Mouse (Mus musculus): Measurements from ENCODE around the gene Olfr547. TPM values are rescaled to one million over a fixed set of nuclear protein-coding genes. Genes with fewer than 3 reads are reported as not detected.

The Olfr547 gene
- polyA plus RNA-seq (2021; fragmentation: Nextera tagmentation), result not detected in 2 replicates
- long read RNA-seq, experiment 1, result 0 reads
- long read RNA-seq, experiment 2, result 0 reads

DNA sequence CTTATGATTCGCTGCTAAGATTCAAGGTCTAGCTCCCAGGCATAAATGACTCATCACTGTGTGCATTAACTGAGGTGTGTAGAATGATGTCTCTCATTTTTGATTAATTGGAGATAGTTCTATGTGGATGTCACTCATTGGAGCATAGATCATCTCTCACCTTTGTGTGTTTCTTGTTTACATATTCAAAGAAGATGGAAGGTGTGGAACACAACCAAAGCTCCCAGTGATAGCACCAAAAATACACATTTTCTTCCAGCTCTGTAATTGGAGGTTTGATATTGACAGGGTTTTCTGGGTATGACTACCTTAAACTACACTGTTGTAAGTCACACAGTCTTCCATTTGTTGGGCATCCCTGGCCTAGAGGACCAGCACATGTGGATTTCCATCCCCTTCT, at the start of gene Olfr547:
Gene Olfr547 (plus strand): TSS at position 301 of the 400 bp plus-strand sequence.

DNA sequence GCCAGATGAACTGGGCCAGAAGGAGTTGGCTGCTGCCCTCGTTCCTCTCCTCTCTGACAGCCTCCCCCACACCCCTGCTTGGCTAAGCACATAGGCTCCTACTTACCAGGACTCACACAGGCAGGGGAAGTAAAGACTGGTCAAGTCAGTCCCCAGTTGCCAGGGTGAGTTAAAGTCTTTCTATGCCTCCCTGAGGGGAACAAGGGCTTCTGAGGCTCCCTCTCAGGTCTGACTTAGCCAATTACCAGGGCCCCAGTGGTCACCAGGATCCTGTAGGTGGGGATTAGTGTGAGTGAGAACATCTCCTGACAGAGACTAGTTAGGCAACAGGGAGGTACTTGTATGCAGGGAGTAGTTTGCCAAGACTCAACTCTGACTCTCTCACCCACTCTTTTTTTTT, 46.4 kb upstream of the Olfr547 start, which contains the start of gene Olfr544:
Gene Olfr544 (minus strand): TSS at position 153 of the 400 bp plus-strand sequence.

DNA sequence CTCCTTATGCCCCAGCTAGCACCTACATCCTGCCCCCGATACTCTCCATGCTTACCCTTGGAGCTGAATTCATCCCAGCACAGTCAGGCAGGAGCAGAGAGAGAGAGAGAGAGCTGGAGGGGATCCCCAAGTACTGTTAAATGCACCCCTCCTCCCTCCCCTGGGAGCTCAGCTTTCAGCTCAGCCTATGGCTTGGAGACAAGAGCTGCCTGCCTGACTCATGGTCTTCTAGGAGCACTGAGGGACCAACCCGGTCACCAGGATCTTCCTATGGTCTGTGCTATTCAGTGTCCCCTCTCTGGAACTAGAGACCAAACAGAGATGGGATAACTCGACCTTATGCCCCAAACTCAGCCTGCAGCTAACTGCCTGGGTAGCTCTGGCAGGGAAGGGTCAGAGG, 35.1 kb upstream of the Olfr547 start, which contains the start of gene Olfr545:
Gene Olfr545 (minus strand): TSS at position 101 of the 400 bp plus-strand sequence.

DNA sequence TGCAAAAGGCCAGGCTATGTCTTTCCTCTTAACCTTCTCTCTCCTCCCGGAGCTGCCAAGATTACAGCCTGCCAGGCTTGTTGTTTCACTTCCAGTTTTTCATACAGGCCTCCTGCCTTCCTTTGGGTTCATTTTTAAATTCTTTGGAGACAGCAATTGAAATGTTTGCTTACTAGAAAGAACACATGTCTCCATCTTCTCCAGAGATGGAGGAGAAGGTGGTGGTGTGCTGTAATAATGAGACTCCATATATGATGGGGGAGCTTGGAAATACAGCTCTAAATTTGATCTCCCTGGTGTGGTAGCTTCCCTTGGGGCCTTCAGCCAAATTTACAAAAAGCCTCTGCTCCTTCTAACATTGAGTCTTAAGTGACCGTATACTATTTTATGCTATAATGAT, 6.0 kb downstream of the Olfr547 start, which contains the start of gene Olfr548-ps1:
Gene Olfr548-ps1 (plus strand): TSS at position 301 of the 400 bp plus-strand sequence.

GRCm38 (mm10) chr7:102549570-102549969, 15.0 kb downstream of the Olfr547 start, which contains the start of gene Olfr549:
TSS of gene Olfr549 (plus strand) at chr7:102549870.

DNA sequence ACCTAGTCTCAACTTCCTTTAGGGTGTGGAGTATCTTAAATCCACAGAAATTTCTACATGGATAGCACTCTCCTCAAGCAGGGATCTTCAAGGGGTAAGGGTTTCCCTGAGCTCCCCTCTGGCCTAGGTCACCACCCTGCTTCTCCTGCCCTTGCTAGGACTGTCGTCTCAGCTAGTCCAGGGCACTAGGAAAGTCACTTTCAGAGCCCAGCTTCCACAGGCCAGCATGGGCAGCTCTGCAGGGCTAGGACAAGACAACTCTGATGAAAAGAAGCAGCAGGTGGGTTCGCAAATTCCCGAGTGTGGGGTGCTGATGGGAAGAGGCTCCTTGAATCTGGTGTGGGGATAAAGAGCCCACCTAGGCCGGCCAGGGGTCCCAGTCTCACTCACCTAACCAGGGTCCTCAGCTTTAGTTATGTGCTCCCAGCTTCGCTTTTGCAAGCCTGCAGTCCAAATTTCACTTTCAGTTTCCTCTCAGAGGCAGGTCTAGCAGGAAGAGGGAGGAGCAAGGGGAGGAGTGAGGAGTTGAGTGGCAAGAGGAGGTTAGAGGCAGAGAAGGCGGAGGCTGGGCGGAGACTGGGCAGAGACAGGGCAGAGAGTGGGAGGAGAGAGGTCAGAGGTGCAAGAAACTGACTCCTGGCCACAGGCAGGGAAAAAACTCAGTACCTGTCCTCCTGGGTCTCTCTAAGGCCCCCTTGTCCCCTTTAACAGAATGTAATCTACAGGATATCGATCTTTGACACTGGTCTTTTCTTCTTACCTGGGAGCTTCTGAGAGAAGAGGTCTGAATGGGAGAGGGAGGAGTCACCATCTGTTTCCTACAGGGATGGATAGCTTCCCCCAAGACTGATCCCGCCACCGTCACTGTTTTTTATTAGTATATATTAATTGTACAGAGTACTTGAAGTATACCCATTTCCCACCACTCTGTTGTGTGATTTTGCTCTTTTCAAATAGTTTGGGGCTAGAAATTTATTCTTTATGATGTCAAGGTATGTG, 30.7 kb downstream of the Olfr547 start, which contains the start of gene Trim21:
Gene Trim21 (minus strand): TSS at position 488 of the 999 bp plus-strand sequence.

DNA sequence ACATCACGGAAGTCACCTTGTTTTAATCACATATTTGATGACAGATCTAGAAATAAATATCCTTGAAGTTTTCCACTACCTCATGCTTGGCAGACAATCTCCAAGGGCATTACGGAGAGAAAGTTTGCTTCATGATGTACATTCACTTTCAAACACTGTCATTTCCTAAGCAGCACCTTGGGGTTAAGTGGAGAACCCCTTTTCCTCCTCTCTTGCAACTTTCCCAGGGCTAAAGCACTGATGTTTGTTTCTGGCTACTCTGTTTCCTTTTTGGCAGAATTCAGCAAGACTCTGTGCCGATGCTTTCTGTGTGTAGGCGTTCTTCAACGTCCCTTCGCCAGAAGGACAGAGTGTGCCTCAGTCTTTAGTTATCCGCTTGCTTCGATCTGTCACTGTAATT, 36.6 kb downstream of the Olfr547 start, which contains the start of gene Olfr550:
Gene Olfr550 (plus strand): TSS at position 301 of the 400 bp plus-strand sequence.

Other genes with a start within 250 kb of the Olfr547 start
- gene Rrm1, start 93.1 kb upstream of the Olfr547 start, polyA plus RNA-seq (2021; fragmentation: Nextera tagmentation), result 8.8 and 8.9 TPM in 2 replicates
- not detected in 2 replicates for gene Olfr543, start 53.1 kb upstream of the Olfr547 start, polyA plus RNA-seq (2021; fragmentation: Nextera tagmentation)
- gene Olfr544, start 46.4 kb upstream of the Olfr547 start, polyA plus RNA-seq (2021; fragmentation: Nextera tagmentation), result not detected in 2 replicates
- not detected in 2 replicates for gene Olfr545, start 35.2 kb upstream of the Olfr547 start, polyA plus RNA-seq (2021; fragmentation: Nextera tagmentation)
- gene Olfr548-ps1, start 6.1 kb downstream of the Olfr547 start, polyA plus RNA-seq (2021; fragmentation: Nextera tagmentation), result not detected in 2 replicates
- gene Olfr549, start 15.1 kb downstream of the Olfr547 start, polyA plus RNA-seq (2021; fragmentation: Nextera tagmentation), result not detected in 2 replicates
- 0.54 and 0.67 TPM in 2 replicates for gene Trim21, start 30.7 kb downstream of the Olfr547 start, polyA plus RNA-seq (2021; fragmentation: Nextera tagmentation)
- 1.9 and 2.1 TPM in 2 replicates for gene Olfr550, start 36.7 kb downstream of the Olfr547 start, polyA plus RNA-seq (2021; fragmentation: Nextera tagmentation)
- not detected in 2 replicates for gene Olfr551, start 57.1 kb downstream of the Olfr547 start, polyA plus RNA-seq (2021; fragmentation: Nextera tagmentation)
- not detected in 2 replicates for gene Olfr552, start 63.0 kb downstream of the Olfr547 start, polyA plus RNA-seq (2021; fragmentation: Nextera tagmentation)
- not detected in 2 replicates for gene Olfr553, start 83.5 kb downstream of the Olfr547 start, polyA plus RNA-seq (2021; fragmentation: Nextera tagmentation)
- gene Olfr554, start 103.7 kb downstream of the Olfr547 start, polyA plus RNA-seq (2021; fragmentation: Nextera tagmentation), result not detected in 2 replicates
- gene Olfr555, start 124.1 kb downstream of the Olfr547 start, polyA plus RNA-seq (2021; fragmentation: Nextera tagmentation), result not detected in 2 replicates
- not detected in 2 replicates for gene Olfr556, start 130.2 kb downstream of the Olfr547 start, polyA plus RNA-seq (2021; fragmentation: Nextera tagmentation)
- gene Trim68, start 152.6 kb downstream of the Olfr547 start, polyA plus RNA-seq (2021; fragmentation: Nextera tagmentation), result 2.1 and 2.6 TPM in 2 replicates
- not detected in 2 replicates for gene Olfr557, start 161.2 kb downstream of the Olfr547 start, polyA plus RNA-seq (2021; fragmentation: Nextera tagmentation)
- 0.10 and 0.13 TPM in 2 replicates for gene Olfr558, start 167.5 kb downstream of the Olfr547 start, polyA plus RNA-seq (2021; fragmentation: Nextera tagmentation)
- gene Olfr33, start 184.3 kb downstream of the Olfr547 start, polyA plus RNA-seq (2021; fragmentation: Nextera tagmentation), result not detected in 2 replicates
- gene Olfr559, start 192.7 kb downstream of the Olfr547 start, polyA plus RNA-seq (2021; fragmentation: Nextera tagmentation), result not detected in 2 replicates
- not detected in 2 replicates for gene Olfr560, start 224.6 kb downstream of the Olfr547 start, polyA plus RNA-seq (2021; fragmentation: Nextera tagmentation)
- gene Olfr78, start 224.7 kb downstream of the Olfr547 start, polyA plus RNA-seq (2021; fragmentation: Nextera tagmentation), result not detected in 2 replicates
- gene Olfr561, start 236.5 kb downstream of the Olfr547 start, polyA plus RNA-seq (2021; fragmentation: Nextera tagmentation), result not detected in 2 replicates

All from layer of hippocampus, adult 6 months (tissue).